Mouse (Mus musculus): Measurements from ENCODE around the gene Parp14. TPM values are rescaled to one million over a fixed set of nuclear protein-coding genes. Genes with fewer than 3 reads are reported as not detected.

The Parp14 gene
- total RNA-seq, 2 experiments from 2014 or later, result 14.8 to 15.7 TPM

GRCm38 (mm10) chr16:35870581-35871047 lies 730 bp downstream of the Parp14 start:
- no peak for DNase-seq

GRCm38 (mm10) chr16:35869656-35870055 lies 1.7 kb downstream of the Parp14 start:
- DNase-seq, result no peak

DNA sequence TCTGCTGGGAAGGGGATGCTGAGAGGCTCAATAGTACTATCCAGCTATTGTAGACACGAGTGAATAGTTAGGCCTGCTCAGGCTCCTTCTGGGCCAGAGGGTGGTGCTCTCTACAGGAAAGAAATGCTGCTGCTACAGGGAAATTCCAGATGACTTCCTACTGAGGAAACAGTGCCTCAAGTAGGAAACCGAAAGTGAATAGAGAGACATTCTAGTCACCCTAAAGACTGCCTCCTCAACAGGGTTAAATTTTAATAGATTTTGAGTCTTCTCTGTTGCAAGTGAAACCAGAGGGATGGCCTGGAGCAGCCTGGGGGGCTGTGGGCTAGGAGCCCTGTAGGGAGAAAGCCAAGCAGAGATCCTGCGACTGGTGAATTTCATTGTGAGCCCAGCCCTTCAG lies 2.2 kb downstream of the Parp14 start:
- peak in 1 of 2 experiments; percentile 26 for DNase-seq

DNA sequence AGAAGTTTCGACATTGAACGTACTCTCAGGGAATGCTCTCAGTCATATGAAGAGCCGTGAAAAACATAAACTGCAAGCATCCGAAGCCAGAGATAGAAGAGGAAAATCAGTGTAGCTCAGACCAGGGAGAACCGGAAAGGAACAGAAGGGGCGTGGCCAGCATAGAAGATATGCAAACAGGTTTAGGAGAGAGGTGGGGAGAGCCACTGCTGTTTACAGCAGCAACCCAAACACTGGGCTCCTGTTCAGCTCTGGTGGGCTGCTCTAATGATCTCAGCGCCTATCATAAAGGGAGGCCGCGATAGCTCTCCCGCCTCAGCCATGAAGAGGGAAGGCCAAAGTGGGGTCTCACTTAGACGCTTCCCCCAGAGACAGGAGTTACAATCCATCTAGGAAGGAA lies 3.6 kb downstream of the Parp14 start:
- DNase-seq, result no peak

DNA sequence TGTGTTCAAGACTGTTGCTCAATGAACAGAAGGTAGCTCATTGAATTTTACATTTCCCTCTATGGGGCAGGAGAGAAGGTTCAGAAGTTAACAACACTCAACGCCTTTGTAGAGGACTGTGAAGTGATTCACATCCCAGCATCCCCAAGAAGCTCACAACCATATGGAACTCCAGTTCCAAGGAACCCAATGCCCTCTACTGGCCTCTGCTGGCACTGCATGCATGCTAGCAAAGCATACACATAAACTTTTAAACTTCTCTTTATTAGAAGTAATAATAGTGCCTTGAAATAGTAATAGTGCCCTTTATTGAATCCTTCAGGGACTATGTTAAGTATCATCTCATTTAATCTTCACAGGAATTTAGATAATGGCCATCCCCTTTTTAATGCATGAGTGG lies 9.3 kb downstream of the Parp14 start:
- no peak for DNase-seq

GRCm38 (mm10) chr16:35860236-35860635 lies 11.1 kb downstream of the Parp14 start:
- DNase-seq, result no peak

DNA sequence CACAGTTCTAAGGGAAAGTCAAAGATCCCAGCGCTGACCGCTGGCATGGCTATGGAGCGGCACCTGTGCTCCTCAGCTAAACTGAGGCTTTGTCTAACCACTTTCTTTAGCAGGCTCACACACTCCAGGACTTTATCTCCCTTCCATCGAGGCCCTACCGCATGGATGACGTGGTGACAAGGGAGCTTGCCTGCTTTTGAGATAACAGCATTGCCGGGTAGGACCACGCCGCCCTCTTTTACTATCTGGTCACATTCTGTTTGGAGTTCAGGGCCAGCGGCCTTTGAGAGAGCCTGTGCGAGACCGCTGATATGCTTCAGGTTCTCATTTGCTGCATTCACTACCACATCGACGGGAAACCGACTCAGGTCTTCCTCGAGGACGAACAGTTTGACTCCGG lies 14.6 kb downstream of the Parp14 start:
- no peak for DNase-seq

GRCm38 (mm10) chr16:35855846-35856245 lies 15.5 kb downstream of the Parp14 start:
- DNase-seq, result no peak

DNA sequence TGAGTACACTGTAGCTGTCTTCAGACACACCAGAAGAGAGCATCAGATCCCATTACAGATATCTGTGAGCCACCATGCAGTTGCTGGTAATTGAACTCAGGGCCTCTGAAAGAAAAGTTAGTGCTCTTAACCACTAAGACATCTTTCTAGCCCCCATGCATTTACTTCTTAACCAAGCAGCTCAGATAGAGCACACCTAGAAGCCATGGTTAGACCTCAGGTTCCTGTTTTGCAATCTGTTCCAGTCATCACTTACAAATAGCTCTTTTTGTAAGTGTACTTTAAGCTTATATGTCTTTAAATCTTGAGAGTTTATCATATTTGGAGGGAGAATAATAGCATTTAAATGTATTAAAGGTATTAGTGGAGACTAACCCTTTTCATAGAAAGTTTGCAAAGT lies 24.2 kb downstream of the Parp14 start:
- no peak for DNase-seq

DNA sequence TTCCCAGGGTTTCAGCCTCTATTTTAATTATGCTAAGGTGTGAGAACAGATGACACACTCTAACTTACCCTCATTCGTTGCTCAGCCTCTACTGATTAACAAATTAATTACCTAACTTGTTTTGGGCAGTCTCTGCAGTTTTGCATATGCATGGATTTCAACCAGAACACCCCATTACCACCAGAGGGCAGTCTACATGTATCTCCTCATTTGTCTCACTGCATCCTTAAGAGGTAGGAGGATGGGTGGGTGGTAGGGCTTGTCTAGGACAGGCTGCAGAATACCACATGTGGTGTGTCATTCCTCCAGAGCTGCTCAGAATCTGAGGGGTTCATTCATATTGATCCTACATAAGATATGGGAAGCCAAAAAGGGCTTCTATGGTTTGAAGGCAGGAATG lies 31.7 kb downstream of the Parp14 start:
- DNase-seq, result peak in 1 of 2 experiments; percentile 53

DNA sequence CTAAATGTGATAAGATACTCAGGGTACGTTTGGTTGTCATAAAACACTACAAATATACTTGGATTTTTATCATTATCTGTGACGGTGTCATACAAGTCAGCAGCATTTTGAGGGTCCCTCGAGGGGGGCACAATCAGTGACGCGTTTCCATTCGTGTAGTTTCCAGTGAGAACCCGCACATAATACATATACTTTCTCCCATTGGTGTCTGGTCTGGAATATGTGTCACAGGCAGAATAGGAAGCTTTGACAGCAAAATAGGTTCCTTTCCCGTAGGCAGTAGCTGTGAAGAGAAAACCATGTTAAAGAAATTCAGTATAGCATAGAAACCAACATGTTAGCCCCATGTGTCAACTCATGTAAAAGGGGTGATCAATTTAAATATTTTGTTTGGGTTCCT lies 36.7 kb downstream of the Parp14 start:
- no peak for DNase-seq

DNA sequence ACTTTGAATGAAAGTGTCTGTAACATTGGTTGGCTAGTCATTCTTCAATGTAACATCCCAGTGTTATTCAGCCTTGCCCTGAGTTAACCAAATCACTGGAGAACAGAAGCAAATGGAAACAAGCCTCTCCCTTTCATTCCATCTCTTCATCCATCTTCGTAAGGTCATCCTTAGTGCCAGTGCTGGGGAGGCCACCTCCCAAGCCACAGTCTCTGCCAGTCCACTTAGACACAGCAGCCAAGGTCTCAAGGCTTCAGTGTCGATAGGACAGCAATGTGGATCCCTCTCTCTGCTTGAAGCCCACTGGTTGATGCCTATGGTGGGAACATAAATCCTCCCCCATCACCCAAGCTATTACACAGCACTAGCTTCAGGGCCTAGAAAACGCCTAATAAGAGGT lies 38.4 kb downstream of the Parp14 start:
- peak in 1 of 2 experiments; percentile 36 for DNase-seq

DNA sequence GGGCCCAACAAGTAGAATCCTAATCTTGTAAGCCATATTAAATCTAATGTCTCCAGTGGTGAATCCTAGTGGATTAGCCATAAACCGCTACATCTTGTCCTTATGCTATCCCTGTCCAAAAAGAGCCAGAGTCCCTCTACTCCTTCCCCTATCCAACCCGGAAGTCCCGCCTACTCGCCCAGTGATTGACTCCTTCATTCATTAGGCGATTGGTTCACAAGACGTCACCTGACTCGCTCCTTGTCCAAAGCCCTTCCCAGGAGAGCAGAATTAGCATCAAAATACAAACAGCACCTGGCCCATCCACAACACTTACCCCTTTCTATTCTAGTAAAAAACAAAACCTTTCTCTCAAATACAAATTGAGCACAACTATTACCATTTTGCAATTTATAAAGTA lies 41.3 kb downstream of the Parp14 start:
- DNase-seq, result peak in 1 of 2 experiments; percentile 15

GRCm38 (mm10) chr16:35817255-35818089 lies 53.9 kb downstream of the Parp14 start:
- peak; percentile 84 for DNase-seq

- no peak for DNase-seq
Observed at GRCm38 (mm10) chr16:35813119-35813518, 58.2 kb downstream of the Parp14 start.

DNA sequence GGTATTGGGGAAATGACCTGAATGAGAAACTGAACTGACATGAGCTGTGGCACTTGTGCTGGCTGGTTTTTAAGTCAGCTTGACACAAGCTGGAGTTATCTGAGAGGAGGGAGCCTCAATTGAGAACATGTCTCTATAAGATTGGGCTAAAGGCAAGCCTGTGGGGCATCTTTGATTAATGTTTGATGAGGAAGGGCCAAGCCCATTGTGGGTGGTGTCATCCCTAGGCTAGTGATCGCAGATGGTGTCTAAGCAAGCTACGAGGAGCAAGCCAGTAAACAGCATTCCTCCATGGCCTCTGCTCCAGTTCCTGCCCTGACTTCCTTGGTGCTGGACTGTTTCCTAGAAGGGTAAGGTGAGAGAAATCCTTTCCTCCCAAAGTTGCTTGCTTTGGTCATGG lies 62.5 kb downstream of the Parp14 start:
- DNase-seq, result no peak

DNA sequence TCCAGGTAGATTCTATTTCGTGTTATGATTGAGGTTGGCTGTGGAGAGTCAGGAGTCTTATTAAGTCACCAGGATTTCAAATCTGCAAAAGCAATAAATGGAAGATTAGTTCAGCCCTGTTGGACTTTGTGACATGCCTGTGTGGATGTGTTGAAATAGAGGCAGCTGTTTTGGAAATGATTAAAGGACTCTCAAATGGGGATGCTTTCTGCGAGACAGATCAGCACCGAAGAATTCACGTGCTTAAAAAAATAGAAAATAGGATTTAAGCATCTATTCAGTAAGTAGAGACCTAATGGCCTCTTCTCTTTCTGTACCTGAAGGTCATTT lies 63.7 kb downstream of the Parp14 start:
- DNase-seq, result no peak

DNA sequence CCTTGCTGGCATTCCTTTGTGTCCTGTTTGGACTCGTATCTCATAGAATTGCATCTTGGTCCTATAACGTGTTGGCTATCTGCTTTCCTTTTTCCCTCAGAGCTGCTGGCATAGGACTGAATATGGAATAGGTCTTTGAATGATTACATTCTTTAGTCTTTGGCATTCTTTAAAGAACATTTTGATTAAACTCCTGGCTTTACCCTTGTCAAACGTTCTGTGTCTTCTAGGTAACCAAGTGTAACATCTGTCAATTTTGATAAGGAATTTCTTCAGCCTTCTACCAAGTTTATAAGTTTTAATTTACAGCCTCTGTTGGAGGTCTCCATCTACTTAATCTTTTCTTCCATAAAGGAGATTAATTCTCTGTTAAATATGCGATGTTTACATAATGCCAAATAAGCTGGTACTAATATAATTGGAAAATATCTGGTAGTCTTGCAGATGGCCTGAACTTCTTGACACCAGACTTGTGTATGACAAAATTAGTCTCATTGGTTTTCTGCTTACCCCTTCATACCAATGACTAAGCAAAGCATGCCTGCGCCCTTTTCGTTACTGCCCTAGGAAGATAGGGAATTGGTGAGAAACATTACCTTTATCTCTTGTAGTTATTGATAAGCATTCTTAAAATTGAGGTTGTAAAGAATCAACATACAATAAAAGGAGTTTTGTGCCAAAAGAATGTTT lies 64.2 kb downstream of the Parp14 start:
- DNase-seq, result no peak

GRCm38 (mm10) chr16:35803723-35804122 lies 67.6 kb downstream of the Parp14 start:
- DNase-seq, result no peak

GRCm38 (mm10) chr16:35802163-35802562 lies 69.2 kb downstream of the Parp14 start:
- DNase-seq, result no peak

DNA sequence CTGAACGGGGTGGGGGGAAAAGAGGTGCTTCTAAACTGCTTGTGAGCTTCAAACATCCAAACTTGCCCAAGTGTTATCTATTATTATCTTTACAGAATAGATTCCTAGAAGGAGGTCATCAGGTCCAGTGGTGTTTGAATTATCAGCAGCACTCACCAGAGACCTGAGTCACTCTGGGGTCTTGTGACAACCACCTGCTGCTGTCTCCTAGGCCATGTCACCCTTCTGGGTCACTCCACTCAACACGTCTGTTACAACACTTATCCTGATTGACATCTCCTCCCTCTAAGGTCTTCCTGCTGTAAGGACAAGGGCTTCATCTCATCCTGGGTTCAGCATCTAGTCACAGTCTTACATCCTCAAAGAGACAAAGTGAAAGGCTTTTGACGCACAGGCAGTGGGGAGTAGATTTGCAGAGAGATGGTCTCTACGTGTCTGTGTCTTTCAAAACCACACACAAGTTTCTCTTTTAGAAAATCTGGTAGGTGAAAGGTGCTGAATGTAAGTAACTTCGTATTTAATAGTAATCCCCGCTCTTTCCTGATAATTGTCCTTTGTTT lies 79.3 kb downstream of the Parp14 start:
- no peak for DNase-seq

- DNase-seq, result no peak
Observed at GRCm38 (mm10) chr16:35788330-35788729, 83.0 kb downstream of the Parp14 start.

DNA sequence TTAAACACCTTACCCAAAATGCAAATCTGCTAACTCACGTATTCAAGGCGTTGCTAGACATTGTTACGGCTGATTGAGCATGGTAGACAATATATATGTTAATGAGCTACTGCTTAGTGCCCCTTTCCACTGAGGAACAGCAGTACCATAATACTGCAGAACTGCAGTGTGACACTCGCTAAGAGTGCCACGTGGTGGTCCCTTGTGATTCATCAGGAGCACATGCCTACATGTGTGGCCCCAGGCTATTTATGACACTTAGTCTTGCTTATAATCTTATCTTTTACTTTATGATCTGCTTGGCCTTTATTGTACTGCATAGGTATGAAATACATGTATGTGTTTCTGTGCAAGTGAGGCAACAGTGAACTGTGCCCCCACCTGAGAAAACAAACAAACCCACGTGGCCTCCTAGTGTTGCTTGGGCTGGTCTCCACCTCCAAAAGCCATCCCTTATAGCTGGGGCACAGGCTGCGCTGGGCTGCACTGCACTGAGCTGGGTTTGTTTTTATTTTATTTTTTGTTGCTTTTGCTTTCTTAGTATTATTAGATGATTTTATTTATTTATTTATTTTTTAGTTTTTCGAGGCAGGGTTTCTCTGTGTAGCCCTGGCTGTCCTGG lies 83.7 kb downstream of the Parp14 start:
- no peak for DNase-seq
